Mouse (Mus musculus): ENCODE measurements around the gene Sp9. TPM values are rescaled to one million over a fixed set of nuclear protein-coding genes. Genes with fewer than 3 reads are reported as not detected.
A peak's percentile ranks its signal among the peaks of the same experiment; 100 is the strongest.

Sp9 gene
- total RNA-seq, 1 experiment from 2014 or later, result 0.37 TPM

DNA sequence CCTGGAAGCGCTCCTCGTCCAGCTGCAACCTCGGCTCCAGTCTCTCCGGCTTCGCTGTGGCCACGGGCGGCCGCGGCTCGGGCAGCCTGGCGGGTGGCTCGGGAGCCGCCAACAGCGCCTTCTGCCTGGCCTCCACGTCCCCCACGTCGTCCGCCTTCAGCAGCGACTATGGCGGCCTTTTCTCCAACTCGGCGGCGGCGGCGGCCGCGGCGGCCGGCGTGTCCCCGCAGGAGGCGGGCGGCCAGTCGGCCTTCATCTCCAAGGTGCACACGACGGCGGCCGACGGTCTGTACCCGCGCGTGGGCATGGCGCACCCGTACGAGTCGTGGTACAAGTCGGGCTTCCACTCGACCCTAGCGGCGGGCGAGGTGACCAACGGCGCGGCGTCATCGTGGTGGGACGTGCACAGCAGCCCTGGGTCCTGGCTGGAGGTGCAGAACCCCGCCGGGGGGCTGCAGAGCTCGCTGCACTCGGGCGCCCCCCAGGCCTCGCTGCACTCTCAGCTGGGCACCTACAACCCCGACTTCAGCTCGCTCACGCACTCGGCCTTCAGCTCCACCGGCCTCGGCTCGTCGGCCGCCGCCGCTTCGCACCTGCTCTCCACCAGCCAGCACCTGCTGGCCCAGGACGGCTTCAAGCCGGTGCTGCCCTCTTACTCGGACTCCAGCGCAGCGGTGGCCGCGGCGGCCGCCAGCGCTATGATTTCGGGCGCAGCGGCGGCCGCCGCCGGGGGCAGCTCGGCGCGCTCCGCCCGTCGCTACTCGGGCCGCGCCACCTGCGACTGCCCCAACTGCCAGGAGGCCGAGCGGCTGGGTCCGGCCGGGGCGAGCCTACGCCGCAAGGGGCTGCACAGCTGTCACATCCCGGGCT lies 1.8 kb downstream of the Sp9 start:
- no peak for ATAC-seq (replicated peaks; ENCODE audit: low read depth, poor library complexity, severe bottlenecking)

GRCm38 (mm10) chr2:73274119-73274920 lies 2.6 kb downstream of the Sp9 start:
- ATAC-seq (replicated peaks; ENCODE audit: low read depth, poor library complexity, severe bottlenecking), result no peak

DNA sequence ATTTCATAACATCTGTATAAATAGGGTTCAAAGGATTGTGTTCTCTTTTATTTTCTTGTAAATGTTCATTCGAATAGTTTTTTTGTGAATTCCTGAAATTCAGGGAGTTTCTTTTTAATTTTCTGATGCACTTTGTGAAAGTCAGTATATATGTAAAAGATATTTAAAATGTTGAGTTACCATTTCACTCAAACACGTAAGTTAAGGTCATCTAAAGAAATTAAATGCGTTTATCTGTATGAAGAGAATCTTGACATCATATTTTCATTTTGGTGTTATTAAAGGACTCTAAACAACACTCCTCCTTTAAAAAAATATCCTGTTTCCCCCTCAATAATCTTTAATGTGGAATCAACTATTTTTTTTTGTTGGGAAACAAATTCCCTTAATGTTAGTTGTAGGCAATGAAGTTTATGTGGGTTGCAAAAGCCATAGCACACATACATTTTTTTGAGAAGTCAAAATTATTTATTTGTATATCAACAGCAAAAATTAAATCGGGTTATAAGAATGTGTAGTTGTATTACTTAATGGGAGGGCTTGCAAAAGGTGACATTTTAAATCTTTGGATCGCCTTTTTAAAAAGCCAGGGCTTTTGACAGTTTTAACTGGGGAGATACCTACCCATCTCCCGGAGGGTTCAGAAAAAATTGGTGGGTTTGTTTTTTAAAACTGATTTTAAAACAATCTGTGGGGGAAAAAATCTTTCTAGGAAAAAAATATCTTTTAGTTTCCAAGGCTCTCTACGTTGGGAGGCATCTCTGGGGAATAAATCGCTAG lies 3.7 kb downstream of the Sp9 start:
- ATAC-seq (replicated peaks; ENCODE audit: low read depth, poor library complexity, severe bottlenecking), result no peak

DNA sequence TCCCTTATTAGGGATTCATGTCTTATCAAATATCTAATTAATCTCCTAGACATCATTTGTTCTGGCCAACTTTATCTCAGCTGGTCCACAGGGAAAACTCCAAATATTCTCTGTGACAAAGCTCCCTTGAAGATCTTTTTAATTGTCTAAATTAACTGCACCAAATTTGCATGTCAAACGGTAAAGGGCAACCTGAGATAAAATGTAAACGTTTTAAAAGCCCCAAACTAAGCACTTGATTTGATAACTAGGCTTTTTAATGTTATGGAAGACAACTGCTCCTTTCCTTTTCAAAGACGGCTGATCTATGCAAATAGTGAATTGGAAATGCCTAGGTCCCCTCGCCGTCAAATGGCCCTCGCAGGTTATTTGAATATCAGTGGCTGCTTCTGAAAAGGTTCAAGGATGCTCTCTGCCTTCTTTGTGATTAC lies 4.4 kb downstream of the Sp9 start:
- no peak for ATAC-seq (replicated peaks; ENCODE audit: low read depth, poor library complexity, severe bottlenecking)

GRCm38 (mm10) chr2:73277021-73277708 lies 5.4 kb downstream of the Sp9 start:
- no peak for ATAC-seq (replicated peaks; ENCODE audit: low read depth, poor library complexity, severe bottlenecking)

DNA sequence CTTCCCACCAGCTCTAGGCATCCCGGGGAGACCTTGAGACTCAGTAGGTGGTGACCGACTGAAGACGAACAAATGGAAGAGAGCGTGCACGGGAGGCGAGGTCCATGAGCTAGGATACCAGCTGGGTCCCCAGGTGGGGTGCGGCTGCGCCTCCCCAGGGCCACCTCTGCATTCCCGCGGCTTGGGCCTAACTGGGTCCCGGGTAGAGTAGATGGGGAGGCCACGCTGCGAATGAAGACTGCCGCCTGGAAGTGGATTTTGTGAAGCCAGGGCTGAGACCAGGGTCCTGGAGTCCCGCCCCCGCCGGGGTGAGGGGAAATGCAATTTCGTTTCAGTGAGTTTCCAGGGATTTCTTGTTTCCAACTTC lies 6.0 kb downstream of the Sp9 start:
- no peak for ATAC-seq (replicated peaks; ENCODE audit: low read depth, poor library complexity, severe bottlenecking)

DNA sequence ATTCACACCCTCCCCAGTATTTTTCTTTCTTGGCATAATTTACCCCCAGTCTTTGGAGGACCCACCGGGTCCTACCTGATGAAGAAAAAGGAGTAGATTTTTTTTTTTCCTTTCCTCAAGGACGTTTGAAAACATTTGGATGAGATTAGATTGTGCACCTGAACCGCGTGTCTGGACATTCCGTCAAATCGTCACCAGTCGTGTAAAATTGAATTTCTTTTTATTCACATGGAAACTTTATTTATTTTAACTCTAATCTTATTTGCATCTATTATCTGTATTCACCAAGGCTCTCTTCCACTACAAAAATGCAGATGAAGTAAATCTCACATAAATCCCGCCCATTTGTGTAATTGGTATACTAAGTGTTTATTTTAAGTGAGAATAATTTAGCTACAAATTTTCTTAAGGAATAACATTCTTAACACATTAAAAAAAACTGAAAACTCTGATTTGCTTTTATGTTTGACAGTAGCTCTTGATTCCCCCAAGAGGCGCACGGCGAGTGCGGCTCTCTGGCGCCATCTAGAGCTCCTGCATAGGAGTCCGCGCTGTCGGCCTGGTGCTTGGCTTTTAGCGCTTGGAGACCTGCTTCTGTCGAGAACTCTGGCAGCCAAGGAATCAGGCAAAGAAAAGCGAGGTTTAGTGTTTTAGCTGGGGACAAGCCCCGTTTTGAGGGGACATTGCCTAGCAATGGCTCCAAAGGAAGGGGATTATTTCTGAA lies 6.6 kb downstream of the Sp9 start:
- peak; percentile 78 for ATAC-seq (replicated peaks; ENCODE audit: low read depth, poor library complexity, severe bottlenecking)

GRCm38 (mm10) chr2:73278869-73279268 lies 7.1 kb downstream of the Sp9 start:
- ATAC-seq (replicated peaks; ENCODE audit: low read depth, poor library complexity, severe bottlenecking), result 0 out of 2 replicates have a peak, but pooled peaks have one; percentile 1

GRCm38 (mm10) chr2:73279271-73280038 lies 7.7 kb downstream of the Sp9 start:
- ATAC-seq (replicated peaks; ENCODE audit: low read depth, poor library complexity, severe bottlenecking), result no peak

GRCm38 (mm10) chr2:73280356-73281047 lies 8.8 kb downstream of the Sp9 start:
- ATAC-seq (replicated peaks; ENCODE audit: low read depth, poor library complexity, severe bottlenecking), result no peak

GRCm38 (mm10) chr2:73281048-73281661 lies 9.4 kb downstream of the Sp9 start:
- no peak; the same call in 1 of the 2 replicates for ATAC-seq (replicated peaks; ENCODE audit: low read depth, poor library complexity, severe bottlenecking)

DNA sequence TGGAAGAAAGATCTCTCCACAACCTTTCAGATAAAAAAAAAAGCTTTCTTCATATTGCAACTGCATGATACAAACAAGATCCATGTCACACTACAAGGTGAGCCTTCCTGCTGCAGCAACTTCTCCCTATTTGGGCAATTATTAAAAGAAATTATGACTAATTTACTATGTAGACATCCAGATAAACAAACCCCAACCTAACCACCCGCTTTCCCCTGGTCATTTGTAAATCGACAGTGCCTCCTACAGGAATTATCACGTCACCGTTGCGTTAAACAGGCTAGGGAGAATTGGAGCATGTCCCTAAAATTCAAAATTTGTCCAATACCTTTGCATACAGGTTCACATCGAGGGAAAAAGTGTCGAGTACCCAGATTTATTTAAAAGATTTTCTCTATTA lies 10.0 kb downstream of the Sp9 start:
- 0 out of 2 replicates have a peak, but pooled peaks have one; percentile 13 for ATAC-seq (replicated peaks; ENCODE audit: low read depth, poor library complexity, severe bottlenecking)

DNA sequence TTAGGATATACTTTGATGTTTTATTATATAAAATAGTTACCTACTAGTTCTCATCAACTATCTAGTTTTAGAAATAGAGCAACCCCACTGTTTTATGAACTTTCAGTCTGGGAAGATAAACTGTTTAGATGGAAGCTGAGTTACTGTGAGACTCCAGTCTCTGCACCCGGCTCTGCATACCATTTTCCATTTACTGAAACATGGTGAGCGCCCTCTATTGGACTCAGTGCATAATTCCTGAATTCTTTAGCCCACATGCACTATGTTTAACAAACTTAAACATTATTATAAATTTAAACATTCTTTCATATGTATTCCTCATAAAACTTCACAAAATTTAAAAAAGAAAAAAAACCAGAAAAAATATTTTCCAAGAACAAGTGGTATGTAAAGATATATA lies 13.9 kb downstream of the Sp9 start:
- ATAC-seq (replicated peaks; ENCODE audit: low read depth, poor library complexity, severe bottlenecking), result no peak

GRCm38 (mm10) chr2:73291130-73291529 lies 19.4 kb downstream of the Sp9 start:
- ATAC-seq (replicated peaks; ENCODE audit: low read depth, poor library complexity, severe bottlenecking), result no peak

GRCm38 (mm10) chr2:73295023-73295422 lies 23.3 kb downstream of the Sp9 start:
- no peak for ATAC-seq (replicated peaks; ENCODE audit: low read depth, poor library complexity, severe bottlenecking)

- ATAC-seq (replicated peaks; ENCODE audit: low read depth, poor library complexity, severe bottlenecking), result no peak
Observed at GRCm38 (mm10) chr2:73298154-73298553, 26.4 kb downstream of the Sp9 start.

- ATAC-seq (replicated peaks; ENCODE audit: low read depth, poor library complexity, severe bottlenecking), result no peak
Observed at GRCm38 (mm10) chr2:73298841-73299240, 27.1 kb downstream of the Sp9 start.

Data from common myeloid progenitor, adult 5-6 weeks (primary cell).